ENCODE assay signal across 25 mouse cellular contexts in the genomic region with DNA sequence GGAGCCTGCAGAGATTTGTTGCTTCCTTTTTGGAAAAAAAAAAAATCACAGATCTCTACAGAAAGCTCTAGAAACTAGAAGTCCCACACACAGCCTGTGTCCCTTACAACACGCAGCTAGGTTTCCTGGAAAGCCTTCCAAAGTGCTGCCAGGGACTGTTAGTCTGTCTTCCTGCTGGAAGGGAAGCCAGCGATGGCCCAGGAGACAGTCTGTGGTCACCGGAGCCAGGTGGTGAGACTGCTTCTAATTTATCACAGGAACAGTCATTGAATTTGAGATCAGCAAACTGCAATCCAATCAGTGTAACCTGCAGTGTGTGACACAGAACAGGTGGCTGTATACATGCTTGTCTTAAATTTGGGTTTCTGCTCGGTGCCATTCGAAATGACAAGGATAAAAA. TPM values are rescaled to one million over a fixed set of nuclear protein-coding genes. Genes with fewer than 3 reads are reported as not detected.
DNase-seq lines count a peak whose midpoint lies in the region; ATAC-seq and TF ChIP-seq lines count a peak whose summit lies in the region.
"Had no signal": no experiment of that assay in that cellular context is flagged by ENCODE, and none has a peak within 500 bp of the region (broad histone marks: within the 10 kb centered on the region; RNA-seq: fewer than 3 reads in every experiment).

No protein-coding gene starts in this region.

- no peak overlapping the region for H3K9ac ChIP-seq in hindbrain, postnatal 0 days (replicated peaks; ENCODE audit: low read length)
- H3K9ac ChIP-seq in hindbrain, embryonic 12.5 days, result no peak overlapping the region
- H3K9ac ChIP-seq: embryonic facial prominence, embryonic 13.5 days; forebrain, embryonic 12.5 days; forebrain, embryonic 15.5 days; heart, embryonic 13.5 days; hindbrain, embryonic 15.5 days; intestine, embryonic 15.5 days had no signal

- no peaks in the 10 kb centered on the region for H3K27me3 ChIP-seq in hindbrain, postnatal 0 days (ENCODE audit: insufficient read depth, low read length)
- no peaks in the 10 kb centered on the region for H3K27me3 ChIP-seq in hindbrain, embryonic 12.5 days
- H3K27me3 ChIP-seq: embryonic facial prominence, embryonic 13.5 days; forebrain, embryonic 12.5 days; forebrain, embryonic 15.5 days; heart, embryonic 13.5 days; hindbrain, embryonic 15.5 days; intestine, embryonic 15.5 days had no signal

- H3K27ac ChIP-seq in hindbrain, postnatal 0 days, result no peak overlapping the region
- H3K27ac ChIP-seq in hindbrain, embryonic 12.5 days, result no peak overlapping the region
- H3K27ac ChIP-seq: embryonic facial prominence, embryonic 10.5 days; embryonic facial prominence, embryonic 13.5 days; forebrain, embryonic 12.5 days; forebrain, embryonic 15.5 days; heart, embryonic 13.5 days; hindbrain, embryonic 15.5 days; intestine, embryonic 15.5 days had no signal

- no peaks in the 10 kb centered on the region for H3K36me3 ChIP-seq in hindbrain, postnatal 0 days (ENCODE audit: insufficient read depth, low read length)
- no peaks in the 10 kb centered on the region for H3K36me3 ChIP-seq in hindbrain, embryonic 12.5 days
- H3K36me3 ChIP-seq: embryonic facial prominence, embryonic 10.5 days; embryonic facial prominence, embryonic 13.5 days; forebrain, embryonic 12.5 days; forebrain, embryonic 15.5 days; heart, embryonic 13.5 days; hindbrain, embryonic 15.5 days; intestine, embryonic 15.5 days had no signal

- WGBS in hindbrain, postnatal 0 days, result 80% methylated on average over 5 of the region's 5 CpGs
- 83% methylated on average over 5 of the region's 5 CpGs for WGBS in hindbrain, embryonic 12.5 days

- no peaks in the 10 kb centered on the region for H3K4me1 ChIP-seq in hindbrain, postnatal 0 days (ENCODE audit: insufficient read depth, low read length)
- no peaks in the 10 kb centered on the region for H3K4me1 ChIP-seq in hindbrain, embryonic 12.5 days
- H3K4me1 ChIP-seq: embryonic facial prominence, embryonic 10.5 days; embryonic facial prominence, embryonic 13.5 days; forebrain, embryonic 12.5 days; forebrain, embryonic 15.5 days; heart, embryonic 13.5 days; hindbrain, embryonic 15.5 days; intestine, embryonic 15.5 days had no signal

- no peak for TF ChIP-seq CTCF in hindbrain, postnatal 0 days (IDR thresholded peaks at IDR 0.05; ENCODE audit: low read depth)

- 0 out of 2 replicates have a peak, but pooled peaks have one; percentile 20 for ATAC-seq in cerebellum, adult (ENCODE audit: insufficient number of reproducible peaks, low FRiP score, low TSS enrichment)
- 0 out of 2 replicates have a peak, but pooled peaks have one; percentile 2 for ATAC-seq in hindbrain, postnatal 0 days
- no peak for ATAC-seq in hindbrain, embryonic 12.5 days (ENCODE audit: low FRiP score)
- ATAC-seq: activated CD4-positive, CD25-positive, alpha-beta regulatory T cell, adult 4 months; forebrain, embryonic 15.5 days; intestine, embryonic 15.5 days had no signal

- no peak overlapping the region for H3K4me2 ChIP-seq in hindbrain, postnatal 0 days (ENCODE audit: low read depth, low read length)
- no peak overlapping the region for H3K4me2 ChIP-seq in hindbrain, embryonic 12.5 days (replicated peaks)
- H3K4me2 ChIP-seq: embryonic facial prominence, embryonic 13.5 days; forebrain, embryonic 12.5 days; forebrain, embryonic 15.5 days; heart, embryonic 13.5 days; hindbrain, embryonic 15.5 days; intestine, embryonic 15.5 days had no signal

- H3K9me3 ChIP-seq in hindbrain, postnatal 0 days (ENCODE audit: low read length), result no peaks in the 10 kb centered on the region
- H3K9me3 ChIP-seq in hindbrain, embryonic 12.5 days (replicated peaks), result no peaks in the 10 kb centered on the region
- H3K9me3 ChIP-seq: embryonic facial prominence, embryonic 10.5 days; embryonic facial prominence, embryonic 13.5 days; forebrain, embryonic 12.5 days; forebrain, embryonic 15.5 days; heart, embryonic 13.5 days; hindbrain, embryonic 15.5 days; intestine, embryonic 15.5 days had no signal

- DNase-seq in cerebellum, adult 11-12 months, result no peak
- peak; percentile 32 to 59 for DNase-seq in cerebellum, postnatal 25 days
- DNase-seq in cerebellum, adult 9-10 months, result no peak
- no peak for DNase-seq in hindbrain, postnatal 0 days (ENCODE audit: low spot score)
- DNase-seq: adrenal gland, adult 8-10 months; adrenal gland, postnatal 25 days; cerebellum, adult 11 months; cerebellum, postnatal 36 days; embryo, embryonic 11 days; heart, adult 18-20 months; heart, postnatal 14 days; heart, postnatal 4 days; kidney, adult 11 months; kidney, adult 8-10 months had no signal

- no peak overlapping the region for H3K4me3 ChIP-seq in hindbrain, postnatal 0 days (ENCODE audit: low read length)
- no peak overlapping the region for H3K4me3 ChIP-seq in hindbrain, embryonic 12.5 days
- H3K4me3 ChIP-seq: embryonic facial prominence, embryonic 10.5 days; embryonic facial prominence, embryonic 13.5 days; erythroblast, embryonic 14.5 days; forebrain, embryonic 12.5 days; forebrain, embryonic 15.5 days; heart, embryonic 13.5 days; hindbrain, embryonic 15.5 days; intestine, embryonic 15.5 days had no signal

RNA-seq across cellular contexts. Expression of a gene that starts 41.7 kb away (rescaled TPM):
- 0.86 and 1.7 TPM in 2 replicates for total RNA-seq in hindbrain, postnatal 0 days (2014; rRNA removed)
- polyA plus RNA-seq in hindbrain, postnatal 0 days (2015; fragmentation: Nextera tagmentation; extraction: Ambion mirVana), result 0.52 and 1.0 TPM in 2 replicates
- 0.15 and 0.61 TPM in 2 replicates for polyA plus RNA-seq in hindbrain, embryonic 12.5 days (2016; fragmentation: Nextera tagmentation; extraction: Ambion mirVana)

Comparison
In these comparisons a context has a peak if more than half of its experiments do, and no peak if none do; other contexts are left out.
1. DNase-seq: peak in cerebellum, postnatal 25 days (2 of 2); none in cerebellum, adult 11-12 months (single experiment), cerebellum, adult 9-10 months (single experiment) and hindbrain, postnatal 0 days (single experiment).